Mouse (Mus musculus) c-Kit-positive CD71-positive TER-119-negative erythroid progenitor cells, embryonic 14.5 days (primary cell): Measurements from ENCODE around the gene Mmp23.
"Not testable (repeated sequence)": the region's sequence is repeated elsewhere in the genome, so short reads cannot be mapped to it uniquely, and the experiment has no call there.

Source experiments
- DNase-seq: peaks from one replicate; pipeline ENCODE4 v3.0.0-alpha.2; 2013; ENCODE audit warnings: low read depth

Gene Mmp23

DNA sequence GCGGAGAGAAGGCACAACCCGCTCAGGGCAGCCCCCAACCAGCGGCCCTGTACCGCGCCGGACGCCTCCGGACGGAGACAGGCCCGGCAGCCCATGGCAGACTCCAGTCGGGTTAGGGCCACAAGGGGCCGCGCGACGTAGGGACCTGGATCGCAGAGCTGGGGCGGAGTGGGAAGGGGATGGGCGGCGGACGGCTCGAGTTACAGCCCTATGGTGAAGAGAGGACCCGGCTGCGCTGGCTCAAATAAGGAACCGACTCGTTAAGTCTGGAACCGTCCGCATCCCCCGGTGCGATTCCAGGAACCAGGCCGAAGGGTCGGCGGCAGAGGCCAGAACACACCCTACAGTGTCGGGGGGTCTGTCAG is at the start of gene Mmp23:
Mmp23 (minus strand) TSS at position 299 of the 365 bp plus-strand sequence.
- no peak for DNase-seq

DNA sequence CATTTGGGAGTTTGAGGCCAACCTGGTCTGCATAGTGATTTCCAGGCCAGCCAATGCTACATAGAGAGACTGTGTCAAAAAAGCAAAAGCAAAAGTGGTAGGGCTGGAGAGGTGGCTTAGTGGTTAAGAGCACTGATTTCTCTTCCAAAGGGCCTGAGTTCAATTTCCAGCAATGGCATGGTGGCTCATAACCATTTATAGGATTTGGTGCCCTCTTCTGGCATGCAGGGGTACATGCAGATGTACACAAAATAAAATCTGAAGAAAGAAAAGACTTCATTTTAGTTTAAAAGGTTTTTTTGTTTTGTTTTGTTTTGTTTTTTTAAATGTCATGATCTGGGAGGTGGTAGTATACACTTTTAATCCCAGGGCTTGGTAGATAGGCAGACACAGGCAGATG is 47.2 kb upstream of the Mmp23 start:
- no peak for DNase-seq

DNA sequence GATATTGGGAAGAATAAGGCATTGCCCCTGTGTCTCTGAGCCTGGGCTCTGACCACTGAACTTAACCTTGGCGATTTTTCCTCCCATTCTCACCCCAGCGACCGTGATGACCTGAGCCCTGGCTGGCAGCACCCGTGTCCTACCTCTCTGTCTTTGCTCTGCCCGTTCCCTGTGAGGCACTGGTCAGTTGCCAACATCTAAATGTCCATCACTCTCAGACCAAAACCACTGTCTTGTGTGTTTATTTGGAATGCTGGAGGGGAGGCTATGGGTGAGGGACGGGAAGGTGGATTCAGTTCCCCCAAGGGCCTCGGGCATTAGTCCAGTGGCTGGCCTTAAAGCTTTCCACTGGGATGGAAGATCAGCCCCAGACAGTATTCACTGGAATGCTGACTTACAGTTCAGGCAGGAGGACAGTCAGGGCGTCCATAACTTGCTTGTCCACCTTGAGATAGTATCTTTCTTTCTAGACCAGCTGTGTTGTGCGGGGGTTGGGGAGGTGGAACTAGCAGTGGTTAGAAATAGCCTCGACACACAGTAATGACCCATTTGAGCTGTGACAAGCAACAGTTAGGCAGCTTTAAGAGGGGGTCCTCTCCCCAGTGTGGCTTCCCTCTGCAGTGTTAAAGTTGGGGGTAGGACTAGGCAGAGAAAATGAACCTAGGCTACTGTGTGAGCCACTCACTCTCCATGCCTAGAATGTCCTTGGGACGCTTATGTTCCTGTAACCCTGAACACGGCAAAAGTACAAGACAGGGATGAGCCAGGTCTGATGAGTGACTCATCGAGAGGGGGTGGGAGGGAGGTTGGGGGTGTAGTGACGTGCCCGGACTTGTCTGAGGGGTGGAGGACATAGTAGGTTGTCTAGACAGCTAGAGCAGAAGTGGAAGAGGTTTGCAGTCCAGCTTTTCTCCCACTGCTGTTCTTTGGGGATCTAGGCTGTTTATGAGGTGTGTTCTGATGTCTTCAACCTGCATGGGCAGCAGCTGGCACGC is 43.4 kb upstream of the Mmp23 start:
- DNase-seq = no peak

DNA sequence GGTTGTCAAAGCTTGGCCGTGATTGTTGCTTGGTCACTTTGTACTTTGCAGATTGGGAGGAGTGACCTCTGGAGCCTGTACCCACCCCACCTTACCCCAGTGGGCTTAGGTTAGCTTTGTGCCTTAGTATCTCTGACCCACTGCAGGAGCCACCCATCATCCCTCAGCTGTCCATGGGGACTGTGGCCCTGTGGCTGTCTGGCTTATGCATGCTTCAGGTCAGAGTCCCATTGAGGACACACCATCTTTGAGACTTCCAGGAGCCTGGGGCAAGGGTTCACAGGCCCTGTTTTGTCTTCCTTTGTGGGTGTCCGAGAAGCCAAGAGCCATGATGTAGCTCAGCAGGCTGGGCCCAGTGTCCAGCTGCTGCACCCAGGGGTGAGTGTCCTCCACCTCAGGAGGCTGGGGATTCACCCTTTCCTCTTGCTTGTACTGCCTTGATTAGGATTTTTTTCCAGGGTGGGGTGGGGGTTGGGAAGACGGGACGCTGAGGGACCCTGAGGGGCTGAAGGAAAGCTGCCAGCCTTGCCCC is 42.4 kb upstream of the Mmp23 start:
- no peak for DNase-seq

DNA sequence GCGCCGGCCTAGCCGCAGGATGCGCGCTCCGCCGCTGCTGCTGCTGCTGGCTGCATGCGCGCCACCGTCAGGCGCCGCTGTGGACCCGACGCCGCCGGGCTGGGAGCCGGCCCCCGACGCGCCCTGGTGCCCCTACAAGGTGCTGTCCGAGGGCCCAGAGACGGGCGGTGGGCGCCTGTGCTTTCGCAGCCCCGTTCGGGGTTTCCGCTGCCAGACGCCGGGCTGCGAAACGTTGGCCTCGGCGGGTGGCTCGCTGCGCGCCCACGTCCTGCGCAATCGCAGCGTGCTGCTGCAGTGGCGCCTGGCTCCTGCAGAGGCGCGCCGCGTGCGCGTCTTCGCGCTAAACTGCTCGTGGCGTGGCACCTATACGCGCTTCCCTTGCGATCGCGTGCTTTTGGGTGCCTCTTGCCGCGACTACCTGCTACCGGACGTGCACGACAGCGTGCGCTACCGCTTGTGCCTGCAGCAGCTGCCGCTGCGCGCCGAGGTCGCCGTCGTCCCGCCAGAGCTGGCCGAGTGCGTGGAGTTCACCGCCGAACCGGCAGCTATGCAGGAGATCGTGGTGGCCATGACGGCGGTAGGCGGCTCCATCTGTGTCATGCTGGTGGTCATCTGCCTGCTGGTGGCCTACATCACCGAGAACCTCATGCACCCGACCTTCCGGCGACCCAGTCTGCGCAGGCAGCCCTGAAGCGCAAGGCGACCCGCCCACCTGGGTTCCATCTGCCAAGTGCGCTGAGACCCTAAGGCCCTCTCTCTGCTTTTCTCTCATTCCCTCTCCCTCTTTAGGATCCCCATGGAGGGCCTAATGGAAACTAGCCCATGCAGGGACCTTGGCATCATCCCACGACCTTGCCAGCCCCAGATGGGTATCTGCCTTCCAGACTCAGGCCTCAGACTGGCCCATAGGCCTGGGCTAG is 41.6 kb upstream of the Mmp23 start:
- DNase-seq = no peak

DNA sequence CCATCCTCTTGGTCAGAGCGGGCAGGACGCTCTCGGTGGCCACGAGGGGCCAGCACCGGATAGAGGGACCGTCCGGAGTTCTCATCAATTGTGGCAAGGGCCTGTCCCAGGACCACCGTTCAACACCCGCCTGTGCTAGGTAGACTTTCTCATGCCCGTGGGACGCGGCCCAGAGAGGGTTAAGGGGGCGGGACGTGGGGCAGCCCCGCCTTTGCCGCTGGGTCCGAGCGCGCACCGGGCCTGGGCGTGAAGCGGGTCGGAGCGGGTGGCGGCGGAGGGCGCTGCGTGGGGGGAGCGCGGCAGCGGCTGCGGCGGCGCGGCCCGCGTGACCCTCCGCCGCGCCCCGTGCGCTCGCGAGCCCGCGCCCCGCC is 40.9 kb upstream of the Mmp23 start, which contains the start of gene Fndc10:
Fndc10 (plus strand) TSS at position 232 of the 371 bp plus-strand sequence.
- DNase-seq = no peak

DNA sequence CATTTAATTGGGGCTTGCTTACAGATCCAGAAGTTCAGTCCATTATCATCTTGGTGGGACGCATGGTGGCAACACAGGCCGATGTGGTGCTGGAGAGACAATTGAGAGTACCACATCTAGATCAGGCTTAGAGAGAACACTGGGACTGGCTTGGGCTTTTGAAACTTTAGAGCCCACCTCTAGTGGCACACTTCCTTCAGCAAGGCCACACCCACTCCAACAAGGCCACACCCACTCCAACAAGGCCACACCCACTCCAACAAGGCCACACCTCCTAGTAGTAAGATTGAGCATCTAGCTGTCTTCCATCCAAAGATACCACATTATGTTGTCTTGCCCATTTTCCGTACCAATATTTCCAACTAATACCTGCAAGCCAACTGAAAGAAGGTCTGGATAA is 39.2 kb upstream of the Mmp23 start:
- DNase-seq = no peak

DNA sequence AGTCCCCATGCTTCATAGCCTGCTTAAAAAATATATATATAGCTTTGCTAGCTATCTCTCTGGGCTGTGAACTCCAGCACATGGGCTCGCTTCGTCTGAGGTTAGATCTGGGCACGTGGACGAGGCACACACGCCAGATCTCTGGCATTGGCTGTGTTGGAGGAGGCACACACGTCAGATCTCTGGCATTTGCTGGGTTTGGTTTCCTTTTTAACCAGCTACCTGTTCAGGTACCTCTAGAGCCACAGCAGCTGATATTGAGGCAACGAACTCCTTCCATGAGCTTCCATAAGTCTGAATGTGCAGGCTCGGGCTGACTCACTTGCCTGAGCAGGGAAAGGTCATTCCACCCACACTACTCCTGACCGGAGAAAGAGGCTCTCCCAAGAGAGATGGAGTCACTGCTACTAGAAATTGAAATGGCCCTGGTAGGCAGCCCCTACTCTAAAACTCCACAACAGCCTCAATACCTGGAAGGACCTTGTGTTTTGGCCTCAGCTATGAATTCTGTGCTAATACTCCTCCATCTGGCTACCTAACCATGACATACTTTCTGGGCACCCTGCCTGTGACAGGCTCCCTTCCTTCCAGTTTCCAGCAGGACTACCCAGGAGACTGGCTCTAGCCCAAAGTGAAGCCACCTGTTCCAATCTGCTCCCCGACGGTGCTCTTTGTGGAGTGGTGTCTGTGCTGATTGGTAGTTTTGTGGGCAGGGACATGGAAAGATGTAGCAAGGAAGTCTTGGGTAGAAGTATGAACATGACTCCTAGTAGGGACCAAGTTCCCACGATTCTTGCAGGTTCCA is 37.6 kb upstream of the Mmp23 start:
- DNase-seq = no peak

DNA sequence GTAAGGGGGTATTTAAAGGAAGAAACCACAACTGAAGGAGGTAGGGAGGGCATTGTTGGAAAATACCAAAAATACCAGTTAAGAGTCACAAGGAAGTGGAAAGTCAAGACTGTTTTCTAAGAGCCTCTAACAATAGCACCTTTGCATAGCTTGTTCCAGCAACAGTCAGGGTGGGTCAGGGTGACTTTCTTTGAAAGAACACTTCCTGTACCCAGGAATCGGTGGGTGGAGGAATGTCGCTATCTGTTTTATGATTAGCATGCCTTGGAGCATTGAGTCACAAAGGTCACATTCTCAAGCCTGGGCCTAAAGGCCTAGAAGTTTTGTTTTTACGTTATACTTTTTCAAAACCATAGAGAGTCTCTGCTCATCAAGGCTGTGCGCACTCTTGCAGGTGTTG is 34.6 kb upstream of the Mmp23 start:
- DNase-seq = not testable (repeated sequence)

DNA sequence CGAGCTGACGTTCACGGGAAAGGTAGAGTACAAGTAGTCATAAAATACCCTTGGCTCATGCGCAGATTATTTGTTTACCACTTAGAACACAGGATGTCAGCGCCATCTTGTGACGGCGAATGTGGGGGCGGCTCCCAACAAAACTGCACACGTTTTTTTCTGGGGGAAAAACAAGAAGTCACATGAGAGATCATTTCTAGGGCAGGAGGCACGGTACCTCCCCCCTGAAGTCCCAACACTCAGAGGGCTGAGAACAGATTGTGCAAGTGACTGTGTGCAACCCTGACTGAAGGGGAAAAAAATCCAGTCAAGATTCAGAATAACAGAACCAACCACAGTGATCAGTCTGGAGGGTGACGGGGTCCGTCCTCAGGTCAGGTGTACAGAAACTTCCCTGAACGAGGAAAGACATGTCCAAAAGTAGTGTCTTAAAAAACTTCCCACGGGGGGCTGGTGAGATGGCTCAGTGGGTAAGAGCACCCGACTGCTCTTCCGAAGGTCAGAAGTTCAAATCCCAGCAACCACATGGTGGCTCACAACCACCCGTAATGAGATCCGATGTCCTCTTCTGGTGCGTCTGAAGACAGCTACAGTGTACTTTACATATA is 30.6 kb upstream of the Mmp23 start:
- DNase-seq = not testable (repeated sequence)

DNA sequence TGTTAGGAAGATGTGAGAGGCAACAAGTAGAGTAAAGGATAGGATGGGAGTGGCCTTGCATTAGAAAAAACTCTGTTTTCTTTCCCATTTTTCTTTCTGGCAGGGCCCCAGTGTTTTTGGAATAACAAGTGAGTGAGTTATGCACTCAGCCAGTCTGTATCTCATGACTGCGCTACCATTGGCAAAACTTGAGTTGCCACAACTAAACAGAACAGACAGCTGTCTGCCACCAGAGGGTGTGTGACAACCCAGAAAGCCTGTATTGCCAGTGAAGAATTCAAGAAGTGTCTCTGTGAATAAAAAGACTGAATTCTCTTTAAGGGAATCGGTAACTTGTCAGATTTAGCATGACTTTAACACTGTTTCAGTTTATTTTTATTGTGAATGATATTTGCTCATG is 22.8 kb upstream of the Mmp23 start:
- no peak for DNase-seq

DNA sequence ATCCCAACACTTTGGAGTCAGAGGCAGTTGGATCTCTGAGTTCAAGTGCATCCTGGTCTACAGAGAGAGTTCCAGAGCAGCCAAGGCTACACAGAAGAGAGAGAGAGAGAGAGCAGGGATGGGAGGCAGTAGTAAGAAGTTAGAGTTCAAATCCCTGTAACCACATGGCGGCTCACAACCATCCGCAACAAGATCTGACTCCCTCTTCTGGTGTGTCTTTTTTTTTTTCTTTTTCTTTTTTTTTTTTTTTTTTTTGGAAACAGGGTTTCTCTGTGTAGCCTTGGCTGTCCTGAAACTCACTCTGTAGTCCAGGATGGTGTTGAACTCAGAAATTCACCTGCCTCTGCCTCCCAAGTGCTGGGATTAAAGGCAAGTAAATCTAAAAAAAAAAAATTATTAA is 18.9 kb upstream of the Mmp23 start:
- no peak for DNase-seq

DNA sequence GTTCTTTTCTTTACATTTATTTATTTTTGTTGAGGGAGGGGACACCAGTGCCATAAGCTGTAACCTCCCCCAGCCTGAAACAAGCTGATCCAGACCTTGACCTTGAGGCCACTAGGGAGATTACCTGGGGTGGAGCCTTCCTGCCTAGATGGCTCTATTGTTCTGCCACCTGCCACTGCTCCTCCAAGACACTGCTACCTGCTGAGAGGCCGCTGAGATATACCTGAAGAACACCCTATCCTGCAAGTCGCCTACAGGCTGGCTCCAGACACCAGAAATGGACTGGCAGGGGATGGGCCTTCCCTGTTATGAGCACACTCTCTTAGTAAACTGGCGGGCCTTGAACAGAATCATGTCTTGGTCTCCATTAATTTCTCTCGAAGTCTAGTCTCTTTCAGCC is 17.1 kb upstream of the Mmp23 start:
- not testable (repeated sequence) for DNase-seq

DNA sequence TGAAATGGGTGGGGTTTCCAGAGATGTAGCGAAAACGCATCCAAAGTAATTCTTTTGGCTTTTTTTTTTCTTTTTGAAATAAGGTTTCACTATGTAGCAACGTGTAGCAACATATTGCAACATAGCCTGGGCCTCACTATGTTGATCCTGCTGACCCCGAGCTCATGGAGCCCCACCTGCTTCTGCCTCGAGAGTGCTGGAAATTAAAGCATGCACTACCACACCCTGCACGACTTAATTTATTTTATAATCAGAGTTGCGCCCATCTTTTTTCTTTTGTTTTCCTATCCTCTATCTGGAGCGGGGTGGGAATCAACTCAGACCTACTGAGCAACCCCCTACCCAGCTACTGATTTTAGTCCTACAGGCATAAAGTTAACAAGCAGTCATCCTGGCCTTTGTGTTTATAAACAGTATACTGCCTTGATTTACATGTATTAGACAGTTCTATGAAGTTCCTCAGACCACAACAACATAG is 16.5 kb upstream of the Mmp23 start:
- no peak for DNase-seq

DNA sequence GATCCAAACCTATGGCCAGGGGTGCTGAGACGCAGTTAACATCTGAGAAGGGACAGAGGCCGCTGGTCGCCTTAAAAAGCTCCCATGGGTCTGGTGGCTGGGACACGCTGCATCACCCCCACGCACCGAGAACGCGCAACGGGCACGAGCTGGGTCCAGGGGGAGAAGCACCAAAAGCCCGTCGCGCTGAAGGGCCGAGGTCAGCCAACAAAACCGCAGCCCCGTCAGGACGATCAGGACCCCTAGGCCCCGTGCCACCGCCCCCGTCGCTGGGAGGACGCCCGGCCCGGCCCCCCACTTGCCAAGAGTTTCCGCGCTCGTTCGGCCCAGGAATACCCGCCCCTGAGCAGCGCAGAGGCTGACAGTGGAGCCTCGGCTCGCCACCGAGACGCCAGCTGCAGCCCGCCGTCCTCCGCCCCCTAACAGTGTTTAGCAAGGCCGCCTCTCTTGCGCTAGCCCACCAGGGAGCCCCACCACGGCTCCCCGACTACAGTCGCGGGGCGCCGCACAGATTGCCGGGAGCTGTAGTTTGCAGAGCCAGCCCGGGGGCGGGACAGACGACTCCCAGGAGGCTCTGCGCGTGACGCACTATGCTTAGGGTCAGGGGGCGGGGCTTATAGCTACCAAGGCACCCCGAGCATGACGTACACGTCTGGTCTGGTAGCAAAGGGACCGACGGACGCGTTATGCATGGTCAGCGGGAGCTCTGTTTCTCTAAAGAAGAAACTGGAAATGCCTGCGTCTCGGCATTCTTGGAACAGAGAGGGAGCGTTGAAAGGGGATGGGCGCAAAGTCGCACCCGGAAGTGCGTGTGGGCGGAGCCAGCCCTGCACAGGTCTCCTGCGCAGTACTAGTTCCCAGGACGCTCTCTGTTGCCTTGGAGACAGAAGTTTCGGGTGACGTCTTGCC is 15.8 kb upstream of the Mmp23 start, which contains the start of gene Mib2:
Mib2 (minus strand) TSS at position 510 of the 909 bp plus-strand sequence.
- DNase-seq = peak; percentile 94

DNA sequence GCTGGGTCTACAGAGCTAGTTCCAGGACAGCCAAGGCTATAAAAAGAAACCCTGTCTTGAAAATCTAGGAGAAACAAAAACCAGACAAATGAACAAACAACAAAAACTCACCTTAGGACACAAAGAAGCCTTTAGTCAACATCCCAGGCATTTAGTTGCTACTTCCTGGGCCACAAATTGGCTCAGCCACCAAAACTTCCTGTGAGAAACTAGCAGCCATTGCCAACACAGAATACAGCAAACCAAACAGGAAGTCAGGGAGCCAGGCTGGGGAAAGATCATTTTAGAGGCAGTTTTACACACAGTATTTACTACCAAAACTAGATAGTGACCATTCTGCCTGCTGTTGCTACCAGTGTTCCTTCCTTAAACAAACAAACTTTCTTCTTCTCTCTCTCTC is 13.7 kb upstream of the Mmp23 start:
- no peak for DNase-seq

DNA sequence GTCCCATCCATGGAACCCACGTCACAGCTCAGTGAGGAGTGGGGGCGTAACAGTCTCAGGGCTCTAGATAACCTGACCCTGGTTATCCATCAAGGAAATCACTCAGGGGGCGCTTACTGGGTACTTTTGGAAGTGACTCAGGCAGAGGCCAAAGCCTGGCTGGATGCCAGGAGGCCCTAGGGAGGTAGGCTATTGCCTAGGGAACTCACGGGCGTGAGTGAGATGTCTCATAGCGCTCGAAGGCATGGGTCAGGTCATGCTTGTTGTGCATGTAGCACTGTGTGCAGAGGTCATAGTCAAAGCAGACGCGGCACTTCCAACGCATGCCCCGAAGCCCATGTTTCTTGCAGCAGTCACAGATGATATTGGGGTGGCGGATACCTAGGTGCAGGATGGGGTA is 7.5 kb upstream of the Mmp23 start:
- no peak for DNase-seq

DNA sequence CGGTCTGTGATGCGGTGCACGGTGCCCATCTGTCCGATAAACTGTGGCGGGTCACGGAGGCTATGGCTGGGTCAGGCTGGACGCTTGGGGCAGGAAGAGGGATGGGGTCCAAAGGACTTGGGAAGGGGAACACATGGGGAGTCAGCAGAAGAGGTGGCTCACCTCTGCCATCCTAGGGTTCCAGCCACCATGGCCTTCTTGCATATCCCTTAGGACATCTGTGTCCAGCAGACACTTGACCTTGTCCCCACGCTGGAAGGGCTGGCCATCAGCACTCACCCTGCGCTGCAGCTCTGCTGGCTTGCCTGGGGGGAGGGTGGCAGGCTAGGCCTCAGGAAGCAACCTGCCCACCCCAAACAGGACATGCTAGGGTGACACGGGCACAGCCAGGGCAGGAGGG is 5.8 kb upstream of the Mmp23 start:
- no peak for DNase-seq

DNA sequence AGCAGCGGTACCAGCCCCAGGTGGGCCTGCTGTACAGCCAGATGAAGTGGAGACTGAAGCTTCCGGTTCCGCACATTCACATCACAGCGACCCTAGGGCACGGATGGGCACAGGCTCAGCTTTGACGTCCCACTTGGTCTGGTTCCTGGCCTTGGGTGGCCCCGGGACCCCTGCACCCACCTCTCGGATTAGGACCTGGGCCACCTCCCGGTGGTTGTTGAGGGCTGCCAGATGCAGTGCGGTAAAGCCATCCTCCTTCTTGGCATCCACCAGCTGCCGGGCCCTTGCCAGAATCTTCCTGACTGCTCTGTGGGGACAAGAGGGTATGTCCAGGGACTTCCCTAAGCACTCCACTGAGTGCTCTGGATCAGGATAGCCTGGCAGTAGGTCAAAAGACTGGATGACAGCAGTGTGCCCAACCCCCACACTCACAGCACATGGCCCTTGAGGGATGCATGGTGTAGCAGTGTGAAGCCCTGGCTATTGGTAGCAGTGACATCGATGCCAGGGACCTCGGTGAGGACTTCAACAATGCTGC is 3.1 kb upstream of the Mmp23 start:
- DNase-seq = no peak
